Mouse (Mus musculus): ENCODE results near the gene Prrg2. TPM values are rescaled to one million over a fixed set of nuclear protein-coding genes. Genes with fewer than 3 reads are reported as not detected.
"Not testable (repeated sequence)": the region's sequence is repeated elsewhere in the genome, so short reads cannot be mapped to it uniquely, and the experiment has no call there.

Prrg2 gene
- 3.0 and 3.6 TPM in 2 replicates for polyA plus RNA-seq (2012)

GRCm38 (mm10) chr7:45062239-45062835 lies at the start of gene Prrg2, which contains the start of gene Nosip:
TSS of gene Prrg2 (minus strand) at chr7:45062677.
TSS of gene Nosip (plus strand) at chr7:45062429.
- peaks cover 54% of the 10 kb centered on the region for H3K4me1 ChIP-seq (ENCODE audit: control insufficient read depth)
- H3K27me3 ChIP-seq (ENCODE audit: control insufficient read depth): no peaks in the 10 kb centered on the region
- TF ChIP-seq GATA1 (IDR thresholded peaks at IDR 0.05; ENCODE audit: low read length): no peak
- no peak for TF ChIP-seq TAL1 (IDR thresholded peaks at IDR 0.05; ENCODE audit: low read length)
- H3K9me3 ChIP-seq (ENCODE audit: control insufficient read depth, low read length): no peaks in the 10 kb centered on the region
- peaks cover 10% of the 10 kb centered on the region for H3K36me3 ChIP-seq (ENCODE audit: control insufficient read depth)
- H3K4me3 ChIP-seq (replicated peaks): peak within 1 kb of the TSS; percentile 72

- TF ChIP-seq TAL1 (IDR thresholded peaks at IDR 0.05; ENCODE audit: low read length) (no peak), GATA1 (IDR thresholded peaks at IDR 0.05; ENCODE audit: low read length) (no peak)
- Histone ChIP-seq H3K4me3 (replicated peaks) (no peak overlapping the region), H3K36me3 (ENCODE audit: control insufficient read depth) (no peaks in the 10 kb centered on the region), H3K4me1 (ENCODE audit: control insufficient read depth) (peaks cover 29% of the 10 kb centered on the region), H3K27me3 (ENCODE audit: control insufficient read depth) (no peaks in the 10 kb centered on the region), H3K9me3 (ENCODE audit: control insufficient read depth, low read length) (no peaks in the 10 kb centered on the region)
Measured at GRCm38 (mm10) chr7:45111940-45112339, 49.5 kb upstream of the Prrg2 start.

GRCm38 (mm10) chr7:45110089-45110488 lies 47.6 kb upstream of the Prrg2 start:
- not testable (repeated sequence) for H3K36me3 ChIP-seq (ENCODE audit: control insufficient read depth); H3K9me3 ChIP-seq (ENCODE audit: control insufficient read depth, low read length); H3K4me3 ChIP-seq (replicated peaks); H3K27me3 ChIP-seq (ENCODE audit: control insufficient read depth)
- H3K4me1 ChIP-seq (ENCODE audit: control insufficient read depth): peaks cover 26% of the 10 kb centered on the region

GRCm38 (mm10) chr7:45107052-45107645 lies 44.7 kb upstream of the Prrg2 start:
- Histone ChIP-seq H3K27me3 (ENCODE audit: control insufficient read depth) (no peaks in the 10 kb centered on the region), H3K4me1 (ENCODE audit: control insufficient read depth) (peaks cover 6% of the 10 kb centered on the region), H3K36me3 (ENCODE audit: control insufficient read depth) (no peaks in the 10 kb centered on the region), H3K9me3 (ENCODE audit: control insufficient read depth, low read length) (no peaks in the 10 kb centered on the region), H3K4me3 (replicated peaks) (no peak overlapping the region)
- TF ChIP-seq GATA1 (IDR thresholded peaks at IDR 0.05; ENCODE audit: low read length): no peak
- TF ChIP-seq TAL1 (IDR thresholded peaks at IDR 0.05; ENCODE audit: low read length): no peak

- H3K4me1 ChIP-seq (ENCODE audit: control insufficient read depth): peaks cover 2% of the 10 kb centered on the region
- H3K27me3 ChIP-seq (ENCODE audit: control insufficient read depth): no peaks in the 10 kb centered on the region
- no peak overlapping the region for H3K4me3 ChIP-seq (replicated peaks)
- H3K9me3 ChIP-seq (ENCODE audit: control insufficient read depth, low read length): no peaks in the 10 kb centered on the region
- TF ChIP-seq GATA1 (IDR thresholded peaks at IDR 0.05; ENCODE audit: low read length) (no peak), TAL1 (IDR thresholded peaks at IDR 0.05; ENCODE audit: low read length) (no peak)
- no peaks in the 10 kb centered on the region for H3K36me3 ChIP-seq (ENCODE audit: control insufficient read depth)
Measured at GRCm38 (mm10) chr7:45106441-45106840, 44.0 kb upstream of the Prrg2 start.

GRCm38 (mm10) chr7:45105491-45105890 lies 43.0 kb upstream of the Prrg2 start:
- Histone ChIP-seq H3K4me3 (replicated peaks) (no peak overlapping the region), H3K36me3 (ENCODE audit: control insufficient read depth) (no peaks in the 10 kb centered on the region), H3K4me1 (ENCODE audit: control insufficient read depth) (no peaks in the 10 kb centered on the region; the same call in none of the 2 replicates), H3K27me3 (ENCODE audit: control insufficient read depth) (no peaks in the 10 kb centered on the region), H3K9me3 (ENCODE audit: control insufficient read depth, low read length) (no peaks in the 10 kb centered on the region)
- TF ChIP-seq TAL1 (IDR thresholded peaks at IDR 0.05; ENCODE audit: low read length): no peak
- no peak for TF ChIP-seq GATA1 (IDR thresholded peaks at IDR 0.05; ENCODE audit: low read length)

- no peaks in the 10 kb centered on the region for H3K36me3 ChIP-seq (ENCODE audit: control insufficient read depth)
- no peak overlapping the region for H3K4me3 ChIP-seq (replicated peaks)
- no peak for TF ChIP-seq GATA1 (IDR thresholded peaks at IDR 0.05; ENCODE audit: low read length)
- no peak for TF ChIP-seq TAL1 (IDR thresholded peaks at IDR 0.05; ENCODE audit: low read length)
- H3K4me1 ChIP-seq (ENCODE audit: control insufficient read depth): no peaks in the 10 kb centered on the region
- H3K9me3 ChIP-seq (ENCODE audit: control insufficient read depth, low read length): no peaks in the 10 kb centered on the region
- H3K27me3 ChIP-seq (ENCODE audit: control insufficient read depth): no peaks in the 10 kb centered on the region
Measured at GRCm38 (mm10) chr7:45104941-45105340, 42.5 kb upstream of the Prrg2 start.

- H3K36me3 ChIP-seq (ENCODE audit: control insufficient read depth): no peaks in the 10 kb centered on the region
- H3K27me3 ChIP-seq (ENCODE audit: control insufficient read depth): no peaks in the 10 kb centered on the region
- no peaks in the 10 kb centered on the region; the same call in 1 of the 2 replicates for H3K4me1 ChIP-seq (ENCODE audit: control insufficient read depth)
- TF ChIP-seq GATA1 (IDR thresholded peaks at IDR 0.05; ENCODE audit: low read length) (no peak), TAL1 (IDR thresholded peaks at IDR 0.05; ENCODE audit: low read length) (no peak)
- H3K9me3 ChIP-seq (ENCODE audit: control insufficient read depth, low read length): no peaks in the 10 kb centered on the region
- H3K4me3 ChIP-seq (replicated peaks): peak within 1 kb of the TSS; percentile 17
Measured at GRCm38 (mm10) chr7:45103652-45104180, 41.2 kb upstream of the Prrg2 start, which contains the start of gene Fcgrt. TSS of gene Fcgrt (minus strand) at chr7:45103851.

- Histone ChIP-seq H3K36me3 (ENCODE audit: control insufficient read depth) (no peaks in the 10 kb centered on the region), H3K4me3 (replicated peaks) (peak overlapping the region; percentile 17), H3K4me1 (ENCODE audit: control insufficient read depth) (no peaks in the 10 kb centered on the region; the same call in 1 of the 2 replicates), H3K27me3 (ENCODE audit: control insufficient read depth) (no peaks in the 10 kb centered on the region), H3K9me3 (ENCODE audit: control insufficient read depth, low read length) (no peaks in the 10 kb centered on the region)
- TF ChIP-seq GATA1 (IDR thresholded peaks at IDR 0.05; ENCODE audit: low read length) (no peak), TAL1 (IDR thresholded peaks at IDR 0.05; ENCODE audit: low read length) (no peak)
Measured at GRCm38 (mm10) chr7:45102940-45103585, 40.6 kb upstream of the Prrg2 start.
